Mouse (Mus musculus): ENCODE measurements at regions not wholly inside any gene's neighbourhood (a gene's known extent, or its start where the extent isn't known, plus 50 kb on each side); places are given as distances from the start of the nearest gene placed in this dataset.

DNA sequence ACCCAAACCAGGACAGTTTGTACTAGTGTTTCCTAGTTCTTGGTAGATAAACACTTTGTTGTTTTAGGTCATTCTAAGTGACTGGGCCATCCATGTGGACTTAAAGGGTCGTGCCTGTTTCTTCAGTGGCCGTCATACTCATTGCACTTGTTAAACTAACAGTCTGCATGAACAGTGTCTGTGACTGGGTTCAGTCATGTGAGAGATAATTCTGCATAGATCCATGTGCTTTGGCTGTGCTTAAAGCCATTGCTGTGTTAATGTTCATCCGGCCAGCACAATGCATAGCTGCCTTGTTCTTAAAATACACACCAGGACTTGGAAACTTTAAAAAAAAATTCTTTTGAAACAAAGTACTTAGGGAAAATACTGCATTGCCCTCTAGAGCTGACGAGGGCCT lies 92.4 kb upstream of the Slc25a26 start:
- TF ChIP-seq CTCF (IDR thresholded peaks at IDR 0.05; ENCODE audit: borderline replicate concordance, extremely low read depth, insufficient read depth, insufficient read length) (no peak), POLR2A (IDR thresholded peaks at IDR 0.05; ENCODE audit: borderline replicate concordance, extremely low read depth, insufficient read depth, insufficient read length, poor library complexity, severe bottlenecking) (no peak)

Measured in brain, embryonic 14.5 days (tissue).